Mouse (Mus musculus): ENCODE measurements around the gene Bsnd.

DNA sequence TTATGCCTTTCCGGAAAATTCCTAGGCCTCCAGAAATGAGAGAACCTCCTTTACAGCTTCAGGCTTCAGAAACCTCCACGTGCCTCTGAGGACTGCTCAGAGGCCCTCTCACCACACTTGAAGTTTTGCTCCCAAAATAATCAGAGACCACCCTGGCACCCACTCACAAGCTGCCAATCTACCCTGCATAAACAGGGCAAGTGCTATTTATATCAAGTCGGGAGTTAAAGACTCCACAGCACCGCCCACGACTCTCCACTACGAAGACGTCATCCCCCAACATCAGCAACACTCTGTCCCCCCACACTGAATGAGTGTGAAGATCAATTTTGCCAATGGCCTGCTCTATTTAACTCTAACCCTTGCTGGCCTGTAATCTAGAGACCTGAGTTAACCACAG is 39.7 kb downstream of the Bsnd start:
- no peak for TF ChIP-seq POLR2A (IDR thresholded peaks at IDR 0.05; ENCODE audit: low read depth, low read length)
- no peak for TF ChIP-seq CTCF (conservative IDR thresholded peaks at IDR 0.05; ENCODE audit: insufficient read depth, insufficient read length, low read depth, low read length)
